Comparison of ENCODE assay signal across 8 mouse cellular contexts in the genomic region with DNA sequence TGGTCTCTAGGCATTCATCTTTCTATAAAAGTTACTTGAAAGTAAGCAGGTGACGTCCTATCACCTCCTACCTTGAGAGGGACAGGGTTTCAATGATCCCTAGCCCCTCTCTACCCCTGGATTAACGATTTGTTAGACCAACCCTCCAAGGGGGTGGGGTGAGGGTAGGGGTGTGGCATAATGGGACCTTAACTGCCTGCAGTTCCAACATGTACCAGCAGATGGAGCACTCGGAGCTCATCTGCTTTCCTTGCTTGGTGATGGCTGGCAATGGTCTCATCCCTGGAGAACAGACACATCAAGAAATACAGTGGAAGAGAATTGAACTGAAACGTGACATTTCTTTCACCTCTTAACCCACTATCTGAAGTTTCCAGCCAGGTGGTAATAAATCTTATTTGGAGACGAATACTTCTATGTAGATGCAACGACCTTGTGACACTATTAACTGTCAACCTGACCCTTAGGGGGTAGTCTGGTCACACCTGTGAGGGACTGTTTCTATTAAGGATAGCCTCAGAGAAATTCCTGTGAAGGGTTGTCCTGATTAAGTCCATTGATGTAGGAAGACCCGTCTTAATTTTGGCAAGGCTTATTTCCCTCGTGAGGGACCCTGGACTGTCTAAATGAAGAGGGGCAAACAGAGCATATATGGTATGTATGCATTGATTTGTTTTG. TPM values are rescaled to one million over a fixed set of nuclear protein-coding genes. Genes with fewer than 3 reads are reported as not detected.
A peak's percentile ranks its signal among the peaks of the same experiment; 100 is the strongest.
DNase-seq lines count a peak whose midpoint lies in the region; ATAC-seq and TF ChIP-seq lines count a peak whose summit lies in the region.

No protein-coding gene starts in this region.

- 0 out of 2 replicates have a peak, but pooled peaks have one; percentile 20 for TF ChIP-seq POLR2A in heart, adult 2 months (IDR thresholded peaks at IDR 0.05; ENCODE audit: insufficient read depth, low read depth, low read length)
- TF ChIP-seq POLR2A in kidney, adult 2 months (IDR thresholded peaks at IDR 0.05; ENCODE audit: low read depth, low read length) = no peak

- no peaks in the 10 kb centered on the region for H3K36me3 ChIP-seq in embryonic facial prominence, embryonic 12.5 days
- H3K36me3 ChIP-seq in heart, adult 2 months (ENCODE audit: control insufficient read depth, insufficient read depth, low read length) = no peaks in the 10 kb centered on the region
- H3K36me3 ChIP-seq in kidney, adult 2 months (ENCODE audit: control insufficient read depth, insufficient read depth, low read length) = no peaks in the 10 kb centered on the region
- no peaks in the 10 kb centered on the region for H3K36me3 ChIP-seq in limb, embryonic 11.5 days (ENCODE audit: control insufficient read depth, insufficient read depth, low read length)

- no peak overlapping the region for H3K4me2 ChIP-seq in embryonic facial prominence, embryonic 12.5 days (replicated peaks)
- H3K4me2 ChIP-seq in limb, embryonic 11.5 days (ENCODE audit: low read depth, severe bottlenecking) = no peak overlapping the region

- no peaks in the 10 kb centered on the region for H3K9me3 ChIP-seq in embryonic facial prominence, embryonic 12.5 days
- no peaks in the 10 kb centered on the region for H3K9me3 ChIP-seq in limb, embryonic 11.5 days (ENCODE audit: control insufficient read depth, low read length)

- peak; percentile 96 for TF ChIP-seq EP300 in heart, adult 2 months (IDR thresholded peaks at IDR 0.05; ENCODE audit: insufficient read depth, low read depth, low read length)

- ATAC-seq in embryonic facial prominence, embryonic 12.5 days (ENCODE audit: insufficient number of reproducible peaks, insufficient read depth, low FRiP score, low TSS enrichment) = peak; percentile 75; the same call in 1 of the 2 replicates
- peak; percentile 31; the same call in 1 of the 2 replicates for ATAC-seq in limb, embryonic 11.5 days (ENCODE audit: insufficient number of reproducible peaks, low FRiP score, low TSS enrichment, low read depth)

- H3K4me3 ChIP-seq in embryonic facial prominence, embryonic 12.5 days = no peak overlapping the region
- H3K4me3 ChIP-seq in heart, adult 2 months = no peak overlapping the region
- no peak overlapping the region for H3K4me3 ChIP-seq in kidney, adult 2 months (ENCODE audit: insufficient read depth, low read depth, low read length)
- H3K4me3 ChIP-seq in limb, embryonic 11.5 days (ENCODE audit: low read depth, low read length) = no peak overlapping the region

- H3K27me3 ChIP-seq in embryonic facial prominence, embryonic 12.5 days = no peaks in the 10 kb centered on the region
- H3K27me3 ChIP-seq in heart, adult 2 months (ENCODE audit: control insufficient read depth, insufficient read depth, low read length) = no peaks in the 10 kb centered on the region
- no peaks in the 10 kb centered on the region for H3K27me3 ChIP-seq in kidney, adult 2 months (replicated peaks; ENCODE audit: control insufficient read depth, insufficient read depth, low read length)
- no peaks in the 10 kb centered on the region for H3K27me3 ChIP-seq in limb, embryonic 11.5 days (ENCODE audit: control insufficient read depth, insufficient read depth, low read length)

- no peak; the same call in 1 of the 2 replicates for TF ChIP-seq CTCF in heart, adult 2 months (IDR thresholded peaks at IDR 0.05)
- TF ChIP-seq CTCF in kidney, adult 2 months (conservative IDR thresholded peaks at IDR 0.05; ENCODE audit: insufficient read depth, insufficient read length, low read depth, low read length) = peak; percentile 99

- peak; percentile 96 for DNase-seq in 3T3-L1 (ENCODE audit: low read depth, low spot score)
- DNase-seq in adrenal gland, postnatal 25 days = peak; percentile 78
- peak; percentile 79 to 88 for DNase-seq in heart, adult 2 months
- DNase-seq in kidney, adult 2 months = peak; percentile 87
- peak; percentile 90 for DNase-seq in limb, embryonic 11.5 days (ENCODE audit: low spot score)
- DNase-seq in monocyte, adult 2 months (ENCODE audit: low read depth in 1 of 2, low spot score in 2 of 2) = peak; percentile 24 to 59
- DNase-seq in spleen, postnatal 14 days (ENCODE audit: low spot score in 2 of 2) = peak; percentile 33 to 67

- no peaks in the 10 kb centered on the region for H3K4me1 ChIP-seq in embryonic facial prominence, embryonic 12.5 days
- H3K4me1 ChIP-seq in heart, adult 2 months (ENCODE audit: control insufficient read depth, insufficient read depth, low read length) = peaks cover 2% of the 10 kb centered on the region; the same call in 1 of the 2 replicates
- H3K4me1 ChIP-seq in kidney, adult 2 months (ENCODE audit: control insufficient read depth, insufficient read depth, low read length) = no peaks in the 10 kb centered on the region
- H3K4me1 ChIP-seq in limb, embryonic 11.5 days (ENCODE audit: control insufficient read depth, insufficient read depth, low read length) = no peaks in the 10 kb centered on the region

- no peak overlapping the region for H3K9ac ChIP-seq in embryonic facial prominence, embryonic 12.5 days
- no peak overlapping the region for H3K9ac ChIP-seq in heart, adult 2 months (ENCODE audit: low read depth, low read length)
- no peak overlapping the region for H3K9ac ChIP-seq in limb, embryonic 11.5 days (ENCODE audit: low read length)

- intact Hi-C loops in heart, adult 2 months (cut with DNase I) = loop anchor here (1.0 to 10.0 kb wide), 4 partner anchors 114 to 374 kb away; a partner anchor contains a TSS

- no peak overlapping the region for H3K27ac ChIP-seq in embryonic facial prominence, embryonic 12.5 days
- no peak overlapping the region for H3K27ac ChIP-seq in heart, adult 2 months
- no peak overlapping the region for H3K27ac ChIP-seq in kidney, adult 2 months (ENCODE audit: insufficient read depth, low read depth, low read length)
- no peak overlapping the region for H3K27ac ChIP-seq in limb, embryonic 11.5 days (replicated peaks; ENCODE audit: low read depth, low read length)

- H3K79me2 ChIP-seq in heart, adult 2 months (replicated peaks; ENCODE audit: control insufficient read depth, insufficient read depth, low read length) = no peaks in the 10 kb centered on the region

- whole genome bisulfite sequencing in embryonic facial prominence, embryonic 12.5 days = 36% methylated on average over 8 of the region's 8 CpGs
- 38% methylated on average over 8 of the region's 8 CpGs for WGBS in heart, adult 2 months
- WGBS in kidney, adult 2 months = 36% methylated on average over 8 of the region's 8 CpGs
- WGBS in limb, embryonic 11.5 days = 25% methylated on average over 8 of the region's 8 CpGs

RNA-seq across cellular contexts. Expression of a gene that starts 27.1 kb away (rescaled TPM):
- 117 and 154 TPM in 2 replicates for total RNA-seq in adrenal gland, postnatal 25 days (2021)
- 0.23 and 0.46 TPM in 2 replicates for polyA plus RNA-seq in embryonic facial prominence, embryonic 12.5 days (2016; fragmentation: Nextera tagmentation; extraction: Ambion mirVana)
- under 1 TPM; 0.21 to 0.27 TPM for total RNA-seq in heart, adult 2 months (2021)
- not detected in 2 replicates for polyA plus RNA-seq in heart, adult 2 months (2012; rRNA removed)
- polyA plus RNA-seq in kidney, adult 2 months (2012; rRNA removed) = 2.8 and 3.2 TPM in 2 replicates
- polyA plus RNA-seq in limb, embryonic 11.5 days (2014; fragmentation: Nextera tagmentation; extraction: Ambion mirVana) = 0.51 and 0.52 TPM in 2 replicates

Comparison
In these comparisons a context has a peak if more than half of its experiments do, and no peak if none do; other contexts are left out.
1. DNase-seq: peak in every context shown above with its lines; median percentile 96 in 3T3-L1; 90 in limb, embryonic 11.5 days; 87 in kidney, adult 2 months; 84 in heart, adult 2 months; 78 in adrenal gland, postnatal 25 days; 50 in spleen, postnatal 14 days; 42 in monocyte, adult 2 months.